Mouse (Mus musculus) CD4-positive helper T cell, adult 2 months (primary cell): ENCODE data around the gene Doc2b.

Experiments used
- DNase-seq: peaks from one replicate; pipeline ENCODE4 v3.0.0-alpha.2; 2012; ENCODE audit warnings: low read depth, missing footprints, low spot score

Doc2b gene

GRCm38 (mm10) chr11:75793351-75793750 lies 2.5 kb downstream of the Doc2b start:
- no peak for DNase-seq

DNA sequence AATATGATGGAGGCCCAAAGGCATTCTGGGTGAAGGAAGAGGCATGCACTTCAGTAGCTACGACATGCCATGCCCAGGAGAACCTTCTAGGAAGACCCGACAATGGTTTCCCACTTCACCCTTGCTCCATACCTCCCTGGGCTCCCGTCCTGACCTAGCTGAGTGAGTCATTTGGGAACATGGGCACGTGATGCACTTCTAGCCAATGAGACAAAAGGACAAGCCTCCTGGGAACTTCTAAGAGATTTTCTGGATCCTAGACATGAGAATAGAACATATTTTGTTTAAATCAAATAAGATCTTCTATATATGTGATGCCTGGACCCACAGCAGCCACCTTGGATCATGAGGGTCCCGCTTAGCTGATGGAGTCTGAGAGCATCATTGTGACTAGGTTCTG lies 3.3 kb downstream of the Doc2b start:
- no peak for DNase-seq

- DNase-seq: no peak
Observed at GRCm38 (mm10) chr11:75785897-75786296, 10.0 kb downstream of the Doc2b start.

- no peak for DNase-seq
Observed at GRCm38 (mm10) chr11:75783799-75784198, 12.1 kb downstream of the Doc2b start.

DNA sequence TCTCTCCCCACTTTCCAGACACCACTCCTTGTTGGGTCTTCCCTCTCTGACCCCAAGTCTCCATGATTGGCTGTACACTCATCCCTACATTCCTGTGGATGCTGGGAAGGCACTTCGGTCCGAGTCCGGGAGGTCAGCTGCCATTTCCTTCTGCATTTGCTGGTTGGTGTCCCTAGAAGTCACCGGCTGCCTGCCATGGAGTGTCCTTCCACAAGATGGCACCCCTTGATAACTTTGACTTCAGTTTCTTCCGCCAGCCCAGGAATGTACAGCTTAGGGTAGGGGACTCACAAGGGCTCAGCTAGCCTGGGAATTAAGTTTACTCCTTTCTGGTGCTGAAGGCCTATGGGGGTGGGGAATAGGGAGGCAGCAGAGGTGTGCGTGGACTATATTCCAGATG lies 13.9 kb downstream of the Doc2b start:
- DNase-seq: peak; percentile 60

DNA sequence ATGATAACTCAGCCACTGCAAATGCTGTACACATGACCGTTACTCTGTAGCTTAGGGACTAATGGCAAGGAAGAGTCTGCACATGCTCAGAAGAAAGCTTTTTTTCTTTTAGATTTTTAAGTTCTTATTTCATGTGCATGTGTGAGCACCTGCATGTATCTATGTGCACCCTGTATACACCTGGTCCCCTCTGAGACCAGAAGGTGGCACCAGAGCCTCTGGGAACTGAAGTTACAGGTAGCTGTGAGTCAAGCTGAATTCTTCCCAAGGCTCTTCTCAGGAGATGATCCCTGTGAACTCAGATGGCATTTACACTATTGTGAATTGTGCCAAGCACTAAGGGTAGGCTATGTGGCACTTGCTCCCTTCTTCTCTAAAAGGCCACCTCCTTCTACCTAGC lies 19.9 kb downstream of the Doc2b start:
- no peak for DNase-seq

DNA sequence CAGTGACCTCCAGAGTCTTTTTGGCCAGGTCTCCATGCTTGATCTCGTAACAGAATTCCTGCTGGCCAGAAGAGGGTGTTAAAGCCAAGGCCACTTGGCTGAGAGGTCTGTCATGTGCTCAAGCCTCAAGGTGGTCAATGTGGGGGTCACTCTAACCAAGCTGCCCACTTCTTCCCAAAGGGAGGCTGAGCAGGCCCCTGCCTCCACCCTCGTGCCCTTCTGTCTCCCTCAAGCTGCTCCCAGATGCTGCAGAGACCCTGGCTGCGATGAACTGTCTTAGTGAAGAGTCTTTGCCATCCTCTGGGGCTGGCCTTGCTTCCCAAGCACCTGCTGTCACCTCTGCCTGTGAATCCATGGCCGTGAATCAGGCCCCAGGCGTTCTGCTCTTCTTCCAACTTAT lies 23.3 kb downstream of the Doc2b start:
- DNase-seq: no peak

DNA sequence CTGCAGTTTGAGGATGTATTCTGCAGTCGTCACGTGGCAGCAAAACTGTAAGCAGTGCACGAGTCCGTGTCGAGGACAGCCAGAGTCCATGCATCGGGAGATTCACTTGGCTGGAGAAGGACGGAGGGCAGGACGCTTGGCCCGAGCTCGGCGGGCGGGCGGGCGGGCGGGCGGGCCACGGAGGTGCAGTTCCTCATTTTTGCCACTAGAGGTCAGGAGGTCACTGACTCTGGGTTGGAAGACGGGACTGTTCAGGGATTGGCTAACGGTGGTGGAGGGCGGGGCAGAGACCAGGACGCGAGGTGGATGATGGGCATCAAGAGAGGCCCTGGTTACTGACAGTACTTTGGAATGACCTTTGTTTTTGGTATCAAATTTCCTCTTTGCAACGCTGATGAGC lies 26.6 kb downstream of the Doc2b start:
- DNase-seq: peak; percentile 85

GRCm38 (mm10) chr11:75768091-75768989 lies 27.5 kb downstream of the Doc2b start:
- no peak for DNase-seq

GRCm38 (mm10) chr11:75767014-75767413 lies 28.8 kb downstream of the Doc2b start:
- DNase-seq: no peak

DNA sequence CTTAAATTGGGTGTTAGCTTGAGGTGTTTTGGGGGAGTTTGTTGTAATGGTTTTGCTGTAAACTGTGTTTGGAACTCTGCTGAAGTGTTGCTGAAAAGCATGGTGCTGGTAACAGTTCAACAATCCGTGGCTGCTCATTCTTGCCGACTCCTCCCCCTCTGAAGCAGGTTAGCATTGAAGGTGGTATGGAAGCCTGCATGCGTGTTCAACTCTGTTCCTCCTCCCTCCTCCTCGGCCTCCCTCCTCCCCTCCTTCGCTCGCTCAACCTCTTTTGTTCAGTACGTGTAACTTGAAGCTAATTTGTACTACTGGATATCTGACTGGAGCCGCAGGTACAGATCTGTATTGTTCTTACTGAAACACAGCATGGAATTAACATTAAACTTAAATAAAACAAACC lies 30.7 kb downstream of the Doc2b start:
- DNase-seq: no peak

GRCm38 (mm10) chr11:75764521-75765023 lies 31.3 kb downstream of the Doc2b start:
- peak; percentile 33 for DNase-seq

GRCm38 (mm10) chr11:75762708-75763107 lies 33.1 kb downstream of the Doc2b start:
- no peak for DNase-seq

- DNase-seq: no peak
Observed at GRCm38 (mm10) chr11:75760785-75761184, 35.1 kb downstream of the Doc2b start.

GRCm38 (mm10) chr11:75758553-75758952 lies 37.3 kb downstream of the Doc2b start:
- DNase-seq: no peak

GRCm38 (mm10) chr11:75756687-75757086 lies 39.2 kb downstream of the Doc2b start:
- DNase-seq: peak; percentile 73

GRCm38 (mm10) chr11:75751082-75751481 lies 44.8 kb downstream of the Doc2b start:
- DNase-seq: no peak

DNA sequence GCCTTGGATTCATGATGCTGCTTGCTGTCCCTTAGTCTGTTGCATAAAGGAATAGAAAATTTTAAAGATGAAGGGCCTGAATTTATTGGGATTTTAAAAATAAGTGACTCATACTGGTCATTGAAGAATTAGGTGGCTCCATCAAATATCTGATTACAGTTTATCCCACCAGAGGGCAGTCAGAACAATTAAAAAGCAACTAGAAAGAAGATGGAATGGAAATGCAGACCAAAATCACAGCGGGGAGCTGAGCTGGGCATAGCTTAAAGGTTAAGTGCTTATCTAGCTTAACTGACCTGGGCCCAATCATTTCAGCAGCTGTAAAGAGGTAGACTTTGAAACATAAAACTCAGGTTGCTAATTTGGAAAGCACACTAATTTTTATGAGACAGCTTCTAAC lies 45.3 kb downstream of the Doc2b start:
- DNase-seq: no peak

DNA sequence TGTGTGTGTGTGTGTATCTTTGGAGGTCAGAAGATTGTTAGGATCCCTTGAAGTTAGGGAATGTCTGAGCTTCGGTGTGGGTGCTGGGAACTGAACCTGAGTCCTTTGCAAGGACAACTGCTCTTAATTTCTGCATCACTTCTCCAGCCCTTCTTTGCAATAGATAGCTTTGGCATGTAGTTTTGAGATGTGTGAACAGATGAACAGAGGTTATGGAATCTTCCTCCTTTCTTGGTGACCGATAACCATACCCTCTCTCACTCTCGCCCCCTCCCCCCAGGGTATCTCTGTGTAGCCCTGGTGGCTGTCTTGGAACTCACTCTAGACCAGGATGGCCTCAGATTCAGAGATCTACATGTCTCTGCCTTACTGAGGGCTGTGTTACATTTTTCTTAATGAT lies 51.1 kb downstream of the Doc2b start:
- no peak for DNase-seq

- peak; percentile 57 for DNase-seq
Observed at GRCm38 (mm10) chr11:75741615-75742014, 54.2 kb downstream of the Doc2b start.

DNA sequence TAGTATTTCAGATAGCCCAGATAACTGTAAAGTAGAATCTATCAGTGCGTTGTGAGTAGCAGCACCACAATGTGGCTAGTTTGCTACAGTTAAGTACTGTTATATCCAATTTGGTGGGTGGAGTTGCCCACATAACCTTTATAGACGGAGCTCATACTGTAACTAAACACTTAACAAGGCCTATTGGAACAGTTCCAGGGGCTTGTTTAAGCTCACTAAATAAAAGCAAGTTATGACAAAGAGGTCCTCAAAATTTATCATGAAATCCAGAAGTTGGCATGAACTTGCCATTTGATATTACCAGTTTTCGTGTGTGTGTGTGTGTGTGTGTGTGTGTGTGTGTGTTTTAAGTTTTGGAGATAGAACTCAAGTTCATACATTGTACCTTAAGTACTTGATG lies 55.6 kb downstream of the Doc2b start:
- DNase-seq: no peak

GRCm38 (mm10) chr11:75738477-75738821 lies 57.4 kb downstream of the Doc2b start:
- no peak for DNase-seq

DNA sequence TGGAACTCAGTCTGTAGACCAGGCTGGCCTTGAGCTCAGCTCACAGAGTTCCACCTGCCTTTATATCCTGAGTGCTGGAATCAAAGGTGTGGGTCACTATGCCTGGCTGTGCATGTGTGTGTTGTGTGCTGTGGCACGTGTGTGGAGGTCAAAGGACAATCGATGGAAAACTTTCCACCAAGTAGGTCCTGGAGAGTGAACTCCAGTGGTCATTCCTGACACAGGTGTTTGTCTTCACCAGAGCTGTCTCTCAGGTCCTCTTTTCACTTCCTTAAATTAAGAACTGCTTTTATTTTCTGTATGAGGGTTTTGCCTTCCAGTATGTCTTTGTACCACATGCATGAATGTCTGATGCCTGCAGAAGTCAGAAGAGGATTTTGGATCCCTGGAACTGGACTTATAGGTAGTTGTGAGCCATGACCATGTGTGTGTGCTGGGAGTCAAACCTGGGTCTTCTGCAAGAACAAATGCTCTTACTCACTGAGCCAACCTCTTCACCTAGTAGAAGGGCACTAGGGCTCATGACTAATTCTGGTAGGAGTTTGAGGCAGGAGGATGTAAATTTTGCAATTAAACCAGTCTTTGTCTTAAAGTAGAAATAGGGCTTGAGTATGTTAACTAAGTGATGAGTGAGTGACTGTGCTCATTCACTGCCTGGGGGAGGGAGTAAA lies 57.9 kb downstream of the Doc2b start:
- no peak for DNase-seq
